Mouse (Mus musculus): ENCODE results near the gene Mrpl9.
A peak's percentile ranks its signal among the peaks of the same experiment; 100 is the strongest.

The Mrpl9 gene

DNA sequence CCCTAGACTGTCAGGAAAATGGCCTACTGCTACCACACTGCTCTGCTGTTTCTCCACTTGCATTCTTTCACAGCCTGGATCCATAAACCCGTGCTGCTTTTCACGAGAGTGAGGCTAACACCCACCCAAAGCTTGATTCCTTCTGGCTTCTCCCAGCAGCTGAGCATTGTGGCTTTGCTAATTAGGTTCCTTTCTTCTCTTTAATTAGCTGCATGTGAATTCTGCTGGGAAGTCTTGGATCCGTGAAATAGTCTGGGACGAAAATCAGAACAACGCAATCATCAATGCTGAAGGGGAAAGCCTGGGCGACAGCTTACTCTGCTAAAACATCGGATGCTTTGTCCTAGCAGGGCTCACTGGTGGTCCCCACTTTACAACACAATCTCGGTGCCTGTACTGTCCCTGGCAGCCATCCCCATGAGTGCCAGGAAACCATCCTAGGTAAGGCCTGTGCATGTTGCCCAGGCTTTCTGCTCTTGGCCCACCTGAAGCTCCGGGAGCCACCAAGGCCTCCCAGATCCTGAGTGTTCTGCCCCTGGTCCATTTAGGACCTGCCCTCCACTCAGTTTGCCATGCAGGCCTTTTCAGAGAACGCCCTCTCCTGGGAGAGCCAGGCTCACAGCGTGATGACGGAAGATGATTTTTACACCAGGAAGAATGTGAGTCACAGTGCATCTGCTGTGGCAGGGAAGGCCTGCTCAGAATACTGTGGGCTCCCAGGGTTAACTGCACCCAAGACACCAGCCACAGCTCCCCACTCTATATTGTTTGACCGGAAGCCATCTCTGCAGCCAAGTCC, 22.7 kb downstream of the Mrpl9 start:
- peak; percentile 53 to 65 for DNase-seq (ENCODE audit: low spot score in 2 of 2)

DNA sequence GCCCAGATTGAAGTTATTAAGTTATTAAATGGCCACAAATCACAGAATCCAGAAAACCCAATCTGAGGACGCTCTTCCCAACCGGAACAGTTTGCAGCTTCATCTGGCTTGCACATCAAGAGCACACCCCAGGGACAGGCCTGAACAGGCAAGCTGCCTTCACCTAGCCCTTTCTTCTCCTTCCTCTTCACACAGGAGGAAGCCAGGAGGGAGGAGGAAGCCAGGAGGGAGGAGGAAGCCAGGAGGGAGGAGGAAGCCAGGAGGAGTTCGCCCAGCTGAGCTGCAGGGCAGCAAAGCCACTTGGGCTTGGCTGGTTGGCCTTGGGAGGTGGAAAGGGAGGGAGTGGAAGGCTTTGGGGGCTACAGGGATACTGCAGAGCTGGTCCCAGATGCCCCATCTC, 25.8 kb downstream of the Mrpl9 start:
- DNase-seq (ENCODE audit: low spot score in 2 of 2) = no peak

DNA sequence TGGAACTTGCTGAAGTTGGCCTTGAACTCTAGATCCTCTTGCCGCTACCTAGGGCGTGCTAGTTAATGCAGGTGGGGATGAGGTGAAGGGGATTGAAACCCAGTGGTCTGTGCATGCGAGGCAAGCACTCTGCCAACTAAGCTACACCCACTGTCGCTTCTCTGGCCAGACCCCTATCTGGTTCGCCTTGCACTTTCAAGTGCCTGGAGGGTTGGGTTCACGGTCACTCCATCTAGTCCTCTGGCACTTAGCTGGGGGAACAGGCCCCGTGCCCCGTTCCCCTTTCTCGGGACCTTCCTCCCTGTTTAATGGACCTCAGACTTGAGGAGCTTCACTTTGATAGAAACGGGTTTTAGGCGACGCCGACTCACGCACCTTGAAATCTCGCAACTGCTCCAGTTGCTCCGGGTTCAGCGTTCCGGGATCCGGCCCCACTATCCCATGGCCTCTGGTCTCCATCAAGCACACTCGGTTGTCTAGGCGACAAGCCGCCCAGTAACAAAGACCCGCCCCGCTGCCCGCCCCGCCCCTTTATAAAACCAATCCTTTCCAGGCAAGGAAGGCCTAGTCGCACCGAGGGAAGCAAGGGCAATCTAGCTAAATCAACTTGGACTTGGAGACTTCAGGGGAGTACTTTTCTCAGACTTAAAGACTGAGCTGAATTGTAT, 29.5 kb downstream of the Mrpl9 start:
- no peak for DNase-seq (ENCODE audit: low spot score in 2 of 2)

DNA sequence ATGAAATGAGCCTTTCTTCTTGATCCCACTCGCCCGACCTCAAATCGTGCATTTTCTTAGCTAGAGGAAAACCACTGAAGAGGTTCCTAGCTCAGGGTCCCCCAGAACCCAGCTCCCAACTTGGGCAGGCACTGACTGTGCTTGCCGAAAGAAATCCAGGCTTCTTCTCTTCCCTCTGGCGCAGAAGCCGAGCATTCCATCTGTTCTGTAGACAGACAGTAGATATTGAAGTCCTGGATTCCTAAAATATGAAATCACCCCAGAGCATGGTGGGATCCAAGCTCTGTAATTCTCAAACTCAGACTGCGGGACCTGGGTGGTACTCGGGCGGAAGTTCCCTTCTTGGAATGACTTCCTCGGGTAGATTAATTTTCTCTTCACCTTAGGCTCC, 30.0 kb downstream of the Mrpl9 start:
- DNase-seq (ENCODE audit: low spot score in 2 of 2) = no peak

DNA sequence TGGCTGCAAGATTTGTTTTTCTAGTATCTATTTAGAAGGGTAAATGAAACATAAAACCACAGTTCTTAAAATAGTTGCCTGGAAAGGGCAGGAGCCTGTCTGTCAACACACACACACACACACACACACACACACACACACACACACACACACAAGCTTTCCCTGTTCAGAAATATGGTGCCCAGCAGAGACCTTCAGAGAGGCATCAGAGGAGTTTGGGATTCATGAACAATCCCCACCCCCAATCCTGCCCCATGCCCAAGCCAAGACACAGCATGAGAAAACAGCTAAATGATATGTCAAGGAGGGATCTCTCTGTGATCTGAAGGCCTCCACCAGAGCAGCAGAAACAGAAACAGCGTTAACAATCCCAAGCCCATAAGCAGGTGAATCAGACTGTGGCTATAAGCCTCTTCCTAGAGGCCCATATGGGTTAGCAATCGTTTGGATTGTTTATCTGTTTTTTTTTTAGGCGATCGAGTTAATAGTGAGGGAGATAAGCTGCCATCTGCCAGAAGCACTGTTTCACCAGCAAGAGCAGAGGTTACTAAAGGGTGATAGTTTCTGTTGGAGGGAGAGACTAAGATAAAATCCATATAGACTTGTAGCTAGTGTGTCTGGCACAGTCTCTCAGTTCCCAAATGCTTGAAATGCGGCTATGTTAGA, 30.6 kb downstream of the Mrpl9 start:
- no peak for DNase-seq (ENCODE audit: low spot score in 2 of 2)

DNA sequence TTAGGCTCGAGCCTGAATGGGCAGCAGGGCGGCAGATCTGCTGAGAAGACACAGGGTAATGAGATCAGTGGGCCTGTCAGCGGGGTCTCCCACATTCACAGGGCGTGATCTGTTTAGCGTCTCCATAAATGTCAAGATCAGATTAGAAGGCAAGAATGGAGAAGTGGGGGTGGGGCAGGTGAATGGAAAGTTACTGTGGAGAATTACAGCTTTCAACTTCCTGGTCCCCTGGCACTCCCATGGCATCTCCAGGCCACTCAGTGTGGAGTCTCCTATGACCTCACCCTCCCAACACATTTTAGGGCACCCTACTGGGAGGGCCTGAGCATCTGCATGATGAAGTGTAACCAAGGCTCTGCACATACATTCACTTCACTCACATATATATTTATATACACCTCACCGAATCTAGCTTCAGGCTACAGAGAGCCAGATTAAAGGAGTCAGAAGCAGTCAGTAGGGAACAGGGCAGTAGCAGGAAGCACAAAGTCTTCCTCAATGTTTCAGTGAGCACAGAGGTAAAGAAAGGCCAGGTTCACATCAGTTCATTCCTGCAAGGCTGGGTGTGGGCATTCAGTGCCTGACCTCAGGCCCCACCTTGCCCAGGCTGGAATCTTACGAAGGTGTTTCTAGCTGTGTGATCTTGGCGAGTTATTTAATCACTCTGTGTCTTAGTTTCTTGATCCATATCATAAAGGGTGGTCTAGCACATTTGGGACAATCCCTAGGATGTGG, 33.4 kb downstream of the Mrpl9 start:
- no peak for DNase-seq (ENCODE audit: low spot score in 2 of 2)

DNA sequence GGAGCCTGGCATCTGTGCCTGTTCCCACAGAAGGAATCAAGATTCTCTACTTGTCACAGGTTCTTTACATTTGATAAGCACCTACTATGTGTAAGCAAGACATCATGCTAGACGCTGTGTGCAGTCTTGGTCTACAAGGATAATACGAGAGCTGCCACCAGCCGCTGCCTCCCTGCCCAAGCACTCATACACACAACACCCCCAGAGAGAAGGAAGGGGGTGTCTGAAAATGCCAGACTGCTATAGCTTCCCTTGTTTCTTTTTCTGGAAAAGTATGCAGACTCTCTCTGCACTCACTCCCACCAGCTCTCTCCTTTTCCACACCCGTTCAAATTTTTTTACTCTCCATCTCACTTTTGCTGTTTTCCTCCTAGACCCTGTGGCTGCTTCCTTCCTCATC, 34.3 kb downstream of the Mrpl9 start:
- DNase-seq (ENCODE audit: low spot score in 2 of 2) = no peak

DNA sequence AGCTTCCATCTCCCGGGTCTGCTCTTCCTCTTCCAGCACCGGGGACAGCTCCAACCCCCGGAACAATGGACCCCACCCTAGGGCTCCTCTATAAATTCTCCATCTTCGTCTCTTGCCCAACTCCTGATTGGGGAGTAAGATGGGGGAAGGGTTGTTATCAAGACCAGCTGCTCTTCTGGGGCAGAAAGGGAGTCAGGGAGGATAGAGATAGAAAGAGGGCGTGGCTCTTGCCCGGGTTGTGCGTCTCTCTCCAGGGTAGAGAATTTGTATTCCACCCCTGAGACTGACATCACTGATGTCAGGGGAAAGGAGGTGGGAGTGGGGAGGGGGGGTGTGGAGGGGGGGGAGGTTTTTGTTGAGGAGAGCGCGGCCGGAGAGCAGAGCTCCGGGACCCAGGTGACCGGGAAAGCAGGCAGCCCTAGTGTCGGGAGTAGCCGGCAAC, 34.9 kb downstream of the Mrpl9 start, which contains the start of gene Celf3:
TSS of gene Celf3 (plus strand) at position 315 of the 442 bp plus-strand sequence.
- no peak for DNase-seq (ENCODE audit: low spot score in 2 of 2)

DNA sequence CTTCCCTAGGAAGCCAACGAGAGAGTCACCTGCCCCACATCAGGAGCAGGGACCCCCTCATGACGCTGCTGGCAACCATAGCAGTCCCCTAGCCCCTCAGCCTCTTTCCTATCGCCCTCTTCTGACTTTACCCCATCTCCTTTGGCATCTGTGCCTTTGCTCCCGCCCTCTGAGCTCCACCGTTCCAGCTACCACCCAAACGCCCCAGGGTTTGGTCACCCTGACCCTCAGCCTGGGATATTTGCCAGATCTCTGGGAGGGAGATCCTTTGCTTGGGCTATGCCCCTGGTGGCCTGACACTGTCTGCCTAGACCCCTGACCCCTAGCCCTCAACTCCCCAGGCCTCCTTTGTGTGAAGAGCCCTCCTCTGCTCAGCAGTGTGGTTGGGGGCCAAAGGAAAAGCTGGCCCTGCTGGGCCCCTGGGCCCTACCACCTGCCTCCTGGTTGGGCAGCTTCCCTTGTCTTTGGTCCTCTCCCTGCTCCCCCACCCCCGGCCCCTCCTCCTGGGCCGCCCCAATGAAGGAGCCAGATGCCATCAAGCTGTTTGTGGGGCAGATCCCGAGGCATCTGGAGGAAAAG, 35.6 kb downstream of the Mrpl9 start:
- DNase-seq (ENCODE audit: low spot score in 2 of 2) = no peak

DNA sequence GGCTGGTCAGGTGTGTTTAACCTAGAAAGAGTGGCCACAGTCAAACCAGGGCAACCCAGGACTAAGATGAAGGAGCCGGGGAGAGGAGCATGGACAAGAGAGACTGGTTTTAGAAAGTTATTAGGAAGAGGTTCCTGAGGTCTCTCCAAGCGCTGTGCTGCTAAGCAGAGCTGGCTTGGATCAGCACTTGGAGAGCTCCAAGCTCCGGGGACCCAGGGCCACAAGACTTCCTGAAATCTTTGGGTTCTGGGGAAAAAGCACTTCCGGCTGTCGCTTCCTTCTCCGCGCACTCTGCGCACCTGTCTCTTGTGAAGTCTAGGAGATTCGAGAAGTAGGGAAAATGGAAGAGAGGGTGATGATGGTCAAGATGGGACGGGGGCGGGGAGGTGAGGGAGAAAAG, 36.4 kb downstream of the Mrpl9 start:
- DNase-seq (ENCODE audit: low spot score in 2 of 2) = no peak

DNA sequence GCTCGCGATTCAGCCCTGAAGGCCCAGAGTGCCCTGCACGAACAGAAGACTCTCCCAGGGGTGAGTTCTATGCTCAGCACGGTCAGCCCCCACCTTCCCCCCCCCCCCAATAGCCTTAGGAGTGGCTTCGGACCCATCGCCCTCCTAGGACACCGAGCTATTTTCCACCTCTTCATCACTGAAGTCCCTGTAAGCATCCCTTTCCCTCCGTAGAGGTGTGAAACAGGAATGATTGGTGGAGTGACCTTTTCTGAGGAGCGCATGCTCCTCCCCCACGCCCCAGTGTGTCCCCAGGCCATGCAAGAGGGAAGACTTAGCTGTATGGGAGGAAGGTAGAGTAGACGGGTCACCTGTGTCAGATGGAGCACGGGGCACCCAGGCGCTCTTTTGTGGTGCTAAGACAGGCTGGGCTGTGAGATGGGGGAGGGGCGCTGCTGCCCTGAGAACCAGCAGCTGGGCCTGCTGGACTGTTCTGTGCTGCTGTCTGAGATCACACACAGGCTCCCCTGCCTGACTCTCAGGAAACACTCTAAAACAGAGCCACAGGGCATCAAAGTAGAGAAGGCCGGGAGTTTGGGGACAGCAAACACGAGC, 37.3 kb downstream of the Mrpl9 start, which contains the start of gene Riiad1:
TSS of gene Riiad1 (minus strand) at position 51 of the 594 bp plus-strand sequence.
- DNase-seq (ENCODE audit: low spot score in 2 of 2) = no peak

DNA sequence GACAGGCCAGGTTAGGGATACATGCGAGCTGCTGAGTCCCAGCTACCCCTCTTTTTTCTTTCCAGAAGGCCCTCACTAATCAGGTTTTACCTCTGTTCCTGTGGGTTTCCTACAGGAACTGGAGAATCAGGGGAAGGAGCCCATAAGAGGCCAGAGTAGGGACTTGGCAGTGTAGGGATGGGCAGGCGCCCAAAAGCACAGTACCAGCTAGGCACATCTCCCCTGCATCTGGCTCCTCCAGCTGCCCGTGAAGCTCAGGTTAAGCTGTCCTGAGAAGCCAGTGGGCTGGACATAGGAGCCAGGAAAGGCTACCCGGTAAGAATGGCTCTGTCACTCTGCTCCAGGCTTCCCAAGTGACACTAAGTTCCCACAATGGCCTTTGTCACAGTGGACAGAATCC, 38.3 kb downstream of the Mrpl9 start:
- no peak for DNase-seq (ENCODE audit: low spot score in 2 of 2)

DNA sequence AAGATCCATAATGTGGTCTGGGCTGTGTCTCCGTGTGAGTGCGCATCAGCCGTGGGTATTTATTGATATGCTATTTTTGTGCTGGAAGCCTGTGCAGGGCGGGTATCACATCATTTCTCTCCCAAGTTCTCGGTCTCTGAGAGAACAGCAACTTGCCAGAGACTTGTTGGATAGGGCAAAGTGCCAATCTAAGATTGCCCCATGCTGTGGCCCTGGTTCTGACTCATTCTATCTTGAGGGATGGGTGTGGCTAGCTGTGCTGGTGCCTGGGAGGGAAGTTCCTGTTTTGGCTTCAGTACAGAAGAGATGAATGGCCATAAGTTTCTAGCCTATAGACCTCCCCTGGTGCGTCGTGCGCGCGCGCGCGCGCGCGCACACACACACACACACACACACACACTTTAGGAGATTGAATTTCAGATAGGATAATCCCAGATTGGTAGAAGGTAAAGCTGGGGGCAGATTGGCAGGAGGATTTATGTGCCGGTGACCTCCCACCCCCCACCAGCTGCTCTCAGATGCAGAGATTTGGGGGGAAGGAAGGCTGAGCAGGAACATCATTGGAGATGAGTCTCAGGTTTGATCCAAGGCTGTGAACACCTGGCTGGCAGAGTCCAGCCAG, 39.8 kb downstream of the Mrpl9 start:
- DNase-seq (ENCODE audit: low spot score in 2 of 2) = no peak

DNA sequence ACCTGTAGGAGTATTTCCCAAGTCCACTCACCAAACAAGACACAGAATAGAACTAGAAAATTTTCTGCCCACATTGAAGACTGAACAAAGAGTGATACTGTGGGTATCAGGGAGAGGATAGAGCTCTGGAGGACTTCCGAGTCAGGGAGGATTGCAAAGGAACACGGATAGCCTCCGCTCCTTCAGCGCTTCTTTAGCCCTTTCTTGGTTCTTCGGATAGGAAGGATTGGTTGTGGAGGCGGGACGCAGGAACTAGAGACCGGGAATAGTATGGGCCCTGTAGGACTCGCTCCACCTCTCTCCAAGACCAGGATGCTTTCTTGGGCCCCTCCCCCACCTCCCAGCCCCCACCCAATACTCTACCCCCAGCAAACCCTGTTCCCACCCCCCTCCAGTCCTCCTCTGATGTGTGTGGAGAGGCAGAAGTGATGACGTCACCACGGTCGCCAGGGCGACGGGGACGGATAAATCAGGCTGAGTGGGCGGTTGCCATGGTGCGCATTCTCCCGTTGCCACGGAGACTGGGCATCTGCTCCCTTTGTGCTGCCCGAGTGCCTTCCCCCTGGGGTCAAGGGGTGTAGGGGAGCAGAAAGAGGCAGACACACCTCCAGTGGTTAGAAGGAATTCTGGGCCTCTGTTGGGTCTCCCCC, 40.8 kb downstream of the Mrpl9 start:
- DNase-seq (ENCODE audit: low spot score in 2 of 2) = peak; percentile 93 to 95

DNA sequence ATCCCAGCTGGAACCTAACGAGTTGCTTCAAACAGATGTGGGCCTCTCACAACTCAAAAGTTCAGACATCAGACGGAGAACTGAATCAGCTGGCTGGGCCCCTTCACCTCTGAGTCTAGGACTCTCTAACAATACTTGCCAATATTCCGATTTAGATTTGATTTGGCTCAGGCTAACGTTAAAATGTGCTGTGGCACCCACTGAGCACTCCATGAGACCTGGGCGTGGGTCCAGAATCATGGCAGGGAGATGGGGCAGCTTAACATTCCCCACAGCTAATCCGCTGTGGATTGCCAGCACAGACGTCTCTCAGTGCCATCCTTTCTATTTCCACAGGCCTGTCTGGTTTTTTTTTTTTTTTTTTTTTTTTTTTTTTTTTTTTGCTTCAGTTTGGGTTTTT, 42.8 kb downstream of the Mrpl9 start:
- no peak for DNase-seq (ENCODE audit: low spot score in 2 of 2)

DNA sequence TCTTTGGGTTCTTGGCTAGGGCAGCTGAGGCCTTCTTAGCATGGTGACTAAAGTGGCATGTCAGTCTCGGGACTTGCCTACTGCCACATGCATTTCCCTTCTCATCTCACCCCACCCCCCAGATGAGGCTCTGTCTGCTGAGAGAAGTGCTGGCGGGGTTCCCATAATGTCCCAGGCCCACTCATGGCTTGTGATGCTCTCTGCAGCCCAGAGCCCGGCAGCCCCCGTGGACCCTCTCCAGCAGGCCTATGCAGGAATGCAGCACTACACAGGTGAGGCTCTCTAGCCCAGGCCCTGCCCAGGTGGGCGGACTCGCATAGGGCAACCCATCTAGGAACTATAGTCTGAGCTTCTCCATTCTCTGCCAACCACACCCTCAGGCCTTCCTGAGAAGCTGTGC, 44.5 kb downstream of the Mrpl9 start:
- no peak for DNase-seq (ENCODE audit: low spot score in 2 of 2)

DNA sequence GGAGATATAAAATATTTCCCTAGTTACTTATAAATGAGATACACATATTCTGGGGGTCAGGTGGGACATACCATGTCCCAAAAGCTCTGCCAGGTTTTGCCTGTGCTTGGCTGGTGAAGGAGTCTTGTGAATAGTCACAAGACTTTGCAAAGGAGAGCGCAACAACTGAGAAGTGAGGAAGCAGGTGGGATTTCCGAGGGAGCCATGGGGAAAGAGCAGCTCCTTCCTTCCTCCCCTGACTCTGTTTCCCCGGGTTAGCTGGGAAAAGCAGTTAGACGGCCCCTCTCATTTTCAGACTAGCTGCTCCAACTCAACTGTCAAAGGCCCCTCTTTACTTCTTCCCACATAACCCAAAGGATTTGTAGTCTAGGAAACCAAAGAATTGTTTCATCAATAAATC, 54.0 kb downstream of the Mrpl9 start:
- DNase-seq (ENCODE audit: low spot score in 2 of 2) = no peak

All from frontal cortex, postnatal 14 days (tissue).